Mouse (Mus musculus) megakaryocyte-erythroid progenitor cell, adult 5 weeks (primary cell): Measurements from ENCODE around the gene Ptrhd1. TPM values are rescaled to one million over a fixed set of nuclear protein-coding genes. Genes with fewer than 3 reads are reported as not detected.

Experiments used
- polyA plus RNA-seq: library from polyadenylated mRNA; stranded (reverse); fragments of >175 nt; gene quantifications from 2 replicates; pipeline ENCODE4 v1.2.3, GENCODE M21; 2012

Ptrhd1 gene
- 4.7 and 4.8 TPM in 2 replicates for polyA plus RNA-seq

DNA sequence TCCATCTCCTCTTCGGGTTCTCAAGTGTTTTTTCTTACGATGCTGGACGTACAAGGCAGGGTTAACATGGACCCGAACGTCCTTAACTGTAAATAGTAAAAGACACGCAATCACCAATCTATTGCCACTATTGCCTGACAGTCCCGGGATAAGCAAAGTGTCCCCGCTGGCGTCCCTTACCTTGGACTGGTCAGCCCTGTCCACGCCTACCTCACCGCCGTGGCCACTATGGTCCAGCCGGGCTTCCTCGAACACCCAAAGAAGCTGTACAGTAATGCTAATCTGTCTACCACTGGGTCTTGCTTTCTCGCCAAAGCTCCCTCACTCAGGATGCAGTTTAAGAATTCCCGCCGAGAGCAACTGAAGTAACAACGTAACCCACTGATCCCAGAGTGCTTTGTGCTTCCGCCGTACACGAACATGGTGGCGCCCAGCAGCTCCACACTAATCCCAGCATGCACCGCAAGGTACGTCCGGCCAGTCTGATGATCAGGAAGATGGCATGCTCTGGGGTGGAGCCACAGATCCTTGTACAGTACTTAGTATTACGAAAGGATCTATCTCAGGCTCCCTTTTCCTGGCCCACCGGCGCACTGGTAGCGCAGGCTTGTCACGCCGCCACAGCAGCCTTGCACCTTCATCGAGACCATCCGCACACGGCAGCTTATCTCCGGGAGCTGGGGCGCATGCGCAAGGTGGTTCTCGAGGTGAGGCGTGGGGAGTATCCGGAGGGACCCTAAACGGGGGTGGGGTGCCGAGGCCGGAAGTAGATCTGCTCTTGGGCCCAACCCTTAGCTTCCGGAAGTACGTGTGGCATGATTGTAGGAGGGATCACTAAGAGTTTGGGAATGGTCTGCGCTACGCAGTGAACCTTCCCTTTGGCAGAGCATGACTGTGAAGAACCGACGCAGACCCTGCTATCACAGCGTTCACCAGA lies at the start of gene Ptrhd1, which contains the start of gene Cenpo:
Ptrhd1 (plus strand) TSS at position 456 of the 937 bp plus-strand sequence.
Cenpo (minus strand) TSS at position 723 of the 937 bp plus-strand sequence.

Other genes with a start within 250 kb of the Ptrhd1 start
- gene Efr3b, start 195.1 kb upstream of the Ptrhd1 start, polyA plus RNA-seq: 0.19 and 0.73 TPM in 2 replicates
- 6.5 and 7.9 TPM in 2 replicates for gene Dnajc27, start 151.4 kb upstream of the Ptrhd1 start, polyA plus RNA-seq
- 2.7 and 3.5 TPM in 2 replicates for gene Adcy3, start 100.9 kb upstream of the Ptrhd1 start, polyA plus RNA-seq
- gene Cenpo, start 267 bp downstream of the Ptrhd1 start, polyA plus RNA-seq: 4.0 and 4.3 TPM in 2 replicates
- 5.4 and 6.2 TPM in 2 replicates for gene Ncoa1, start 243.2 kb downstream of the Ptrhd1 start, polyA plus RNA-seq